Mouse (Mus musculus): ENCODE measurements at regions not wholly inside any gene's neighbourhood (a gene's known extent, or its start where the extent isn't known, plus 50 kb on each side); places are given as distances from the start of the nearest gene placed in this dataset.

- Histone ChIP-seq H3K4me2 (ENCODE audit: low read length) (no peak overlapping the region), H3K4me3 (ENCODE audit: low read depth, low read length) (no peak overlapping the region), H3K4me1 (ENCODE audit: control insufficient read depth, insufficient read depth, low read length) (no peaks in the 10 kb centered on the region), H3K9ac (ENCODE audit: low read depth, low read length) (no peak overlapping the region), H3K36me3 (ENCODE audit: control insufficient read depth, insufficient read depth, low read length) (no peaks in the 10 kb centered on the region), H3K9me3 (replicated peaks; ENCODE audit: control insufficient read depth, low read length, poor library complexity, severe bottlenecking) (no peaks in the 10 kb centered on the region), H3K27me3 (ENCODE audit: control insufficient read depth, insufficient read depth, low read depth, low read length) (no peaks in the 10 kb centered on the region), H3K27ac (ENCODE audit: low read length) (no peak overlapping the region)
- no peak for ATAC-seq
- WGBS = 91% methylated on average over 6 of the region's 6 CpGs
Measured at GRCm38 (mm10) chr1:55997074-55997473, 591.4 kb downstream of the Plcl1 start.

Measured in midbrain, embryonic 16.5 days (tissue).